Mouse (Mus musculus) embryonic fibroblast, embryonic 13.5 days (primary cell): ENCODE results near the gene Ldhc.

Experiments used
- CTCF ChIP-seq: IDR thresholded peaks from 2 replicates; pipeline ENCODE4 v1.5.1; 2011; ENCODE audit warnings: mild to moderate bottlenecking, control low read depth, low read length, moderate library complexity, borderline replicate concordance; ENCODE audit not compliant: insufficient read depth
- POLR2A ChIP-seq: IDR thresholded peaks from 2 replicates; pipeline ENCODE4 v1.6.1; 2011; ENCODE audit warnings: low read depth, mild to moderate bottlenecking, control low read depth, low read length, moderate library complexity

GRCm38 (mm10) chr7:46842278-46842677 is 18.7 kb upstream of the Ldhc start:
- TF ChIP-seq CTCF (no peak), POLR2A (no peak)
